Mouse (Mus musculus) bone marrow macrophage, adult 2 months (primary cell): ENCODE measurements around the gene Amt. TPM values are rescaled to one million over a fixed set of nuclear protein-coding genes. Genes with fewer than 3 reads are reported as not detected.
A peak's percentile ranks its signal among the peaks of the same experiment; 100 is the strongest.

Experiments
- H3K27ac ChIP-seq: 2 replicates; pipeline ENCODE4 v1.5.1; 2012; ENCODE audit warnings: low read depth, low read length; ENCODE audit not compliant: insufficient read depth
- H3K4me1 ChIP-seq: 2 replicates; pipeline ENCODE4 v1.6.1; 2012; ENCODE audit warnings: low read length; ENCODE audit not compliant: control insufficient read depth, insufficient read depth
- H3K4me3 ChIP-seq: 2 replicates; pipeline ENCODE4 v1.5.1; 2012; ENCODE audit warnings: mild to moderate bottlenecking, low read length, moderate library complexity; ENCODE audit not compliant: insufficient read depth
- CTCF ChIP-seq: IDR thresholded peaks from 2 replicates; pipeline ENCODE4 v1.5.1; 2012; ENCODE audit warnings: low read depth, mild to moderate bottlenecking, low read length, moderate library complexity
- POLR2A ChIP-seq: IDR thresholded peaks from 2 replicates; pipeline ENCODE4 v1.6.1; 2012; ENCODE audit warnings: mild to moderate bottlenecking, low read depth, low read length, borderline replicate concordance
- polyA plus RNA-seq: library from polyadenylated mRNA; stranded (reverse); fragments of >200 nt; gene quantifications from 2 replicates; pipeline ENCODE4 v1.2.4, GENCODE M21; 2012; ENCODE audit not compliant: missing spikeins, insufficient read depth, insufficient read length

Gene Amt
- polyA plus RNA-seq = 4.5 and 6.5 TPM in 2 replicates

DNA sequence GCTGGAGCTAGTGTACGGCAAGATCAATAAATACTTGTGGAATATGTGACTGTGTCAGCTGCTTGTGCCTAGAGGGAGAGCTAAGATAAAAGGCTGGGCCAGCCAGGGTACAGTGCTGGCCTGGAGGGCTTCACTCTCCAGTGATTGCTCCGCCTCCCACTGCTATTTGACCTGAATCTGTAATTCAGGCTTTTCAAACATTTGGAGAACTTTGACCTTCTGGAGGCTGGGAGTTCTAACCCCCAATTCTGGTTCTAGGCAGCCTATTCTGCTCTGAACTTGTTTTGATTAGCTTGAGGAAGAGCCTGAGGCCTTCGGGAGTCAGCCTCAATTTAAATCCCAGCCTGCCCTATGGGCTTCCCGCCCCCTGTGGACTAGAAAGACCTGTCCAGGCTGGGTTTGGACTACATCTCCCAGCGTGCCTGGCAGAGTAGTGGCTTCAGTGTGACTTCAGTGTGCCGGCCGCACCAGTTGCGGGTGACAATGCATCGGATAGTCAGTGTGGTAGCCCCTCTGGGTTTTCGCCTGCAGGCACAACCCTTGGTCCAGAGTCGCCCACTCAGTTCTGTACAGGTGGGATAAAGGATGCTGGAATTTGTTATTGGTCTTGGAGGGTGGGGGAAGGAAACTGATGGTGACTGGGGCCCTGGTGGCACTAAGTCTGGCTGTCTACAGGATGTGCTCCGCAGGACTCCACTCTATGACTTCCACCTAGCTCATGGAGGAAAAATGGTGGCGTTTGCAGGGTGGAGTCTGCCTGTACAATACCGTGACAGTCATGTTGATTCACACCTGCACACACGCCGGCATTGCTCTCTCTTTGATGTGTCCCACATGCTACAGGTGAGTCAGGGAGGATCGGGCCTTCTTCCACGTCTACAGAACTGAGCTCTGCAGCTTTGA is at the start of gene Amt:
Amt (plus strand) TSS at position 401 of the 903 bp plus-strand sequence.
- no peak within 1 kb of the TSS for H3K27ac ChIP-seq
- TF ChIP-seq CTCF (no peak), POLR2A (no peak)
- no peak within 1 kb of the TSS for H3K4me3 ChIP-seq
- no peaks in the 10 kb centered on the region for H3K4me1 ChIP-seq

DNA sequence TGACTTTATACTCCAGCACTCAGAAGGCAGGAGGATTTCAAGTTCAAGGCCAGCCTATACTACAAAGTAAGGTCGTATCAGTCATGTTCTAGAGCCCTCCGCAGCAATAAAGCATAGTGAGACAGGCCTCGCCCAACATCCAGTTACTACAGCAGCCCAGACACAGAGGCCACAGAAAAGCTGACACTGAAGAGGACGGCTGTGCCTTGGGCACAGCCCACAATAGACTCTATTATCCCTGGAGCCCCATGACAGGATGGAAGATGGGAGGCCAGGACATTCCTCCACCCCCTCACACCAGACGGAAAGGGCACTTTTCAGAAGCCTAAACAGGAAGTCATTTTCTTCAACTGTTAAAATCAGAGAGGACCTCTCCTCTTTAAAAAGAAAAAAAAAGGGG is 47.7 kb upstream of the Amt start:
- H3K27ac ChIP-seq = no peak overlapping the region
- no peaks in the 10 kb centered on the region for H3K4me1 ChIP-seq
- H3K4me3 ChIP-seq = no peak overlapping the region
- TF ChIP-seq POLR2A (no peak), CTCF (no peak)

DNA sequence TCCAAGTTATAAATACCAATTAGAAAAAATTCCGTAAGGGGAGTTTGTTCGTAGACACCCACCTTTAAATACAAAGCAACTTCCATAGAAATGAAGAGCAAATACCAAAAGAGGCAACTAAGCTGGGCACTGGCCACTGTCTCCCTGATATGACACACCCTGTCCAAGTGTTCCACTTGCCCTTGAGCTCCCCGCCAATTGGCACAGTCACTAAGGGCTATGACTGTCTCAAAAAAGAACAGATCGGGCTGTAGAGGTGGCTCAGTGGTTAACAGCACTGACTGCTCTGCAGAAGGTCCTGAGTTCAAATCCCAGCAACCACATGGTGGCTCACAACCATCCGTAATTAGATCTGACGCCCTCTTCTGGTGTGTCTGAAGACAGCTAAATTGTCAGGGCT is 44.8 kb upstream of the Amt start:
- no peak overlapping the region for H3K27ac ChIP-seq
- no peak for TF ChIP-seq CTCF
- TF ChIP-seq POLR2A = no peak
- no peak overlapping the region for H3K4me3 ChIP-seq
- peaks cover 8% of the 10 kb centered on the region for H3K4me1 ChIP-seq

- TF ChIP-seq POLR2A (no peak), CTCF (no peak)
- Histone ChIP-seq H3K4me1 (peaks cover 16% of the 10 kb centered on the region), H3K4me3 (no peak overlapping the region), H3K27ac (no peak overlapping the region)
Measured at GRCm38 (mm10) chr9:108252766-108253165, 43.9 kb upstream of the Amt start.

GRCm38 (mm10) chr9:108260526-108260925 is 36.1 kb upstream of the Amt start:
- TF ChIP-seq CTCF (no peak), POLR2A (no peak)
- H3K4me3 ChIP-seq = no peak overlapping the region
- H3K27ac ChIP-seq = peak overlapping the region; percentile 82
- peaks cover 59% of the 10 kb centered on the region for H3K4me1 ChIP-seq

DNA sequence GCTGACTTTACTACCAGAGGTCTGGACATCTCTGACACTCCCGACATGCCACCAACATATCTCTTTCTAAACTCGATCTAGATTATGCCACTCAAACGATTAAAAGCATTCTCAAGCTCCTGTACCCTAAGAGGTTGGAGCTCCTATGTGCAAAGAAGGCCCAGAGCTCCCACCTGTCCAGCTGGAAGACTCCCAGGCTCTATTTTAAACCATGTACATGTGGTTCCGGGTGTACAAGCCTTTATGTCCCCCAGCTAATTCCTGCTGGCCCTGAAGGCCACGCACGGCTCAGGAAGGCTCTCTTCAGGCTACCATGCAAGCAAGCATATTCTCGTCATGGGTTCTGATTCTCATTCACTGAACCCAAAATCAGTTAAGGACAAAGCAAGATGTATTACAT is 34.8 kb upstream of the Amt start:
- TF ChIP-seq POLR2A (no peak), CTCF (no peak)
- no peak overlapping the region for H3K27ac ChIP-seq
- H3K4me1 ChIP-seq = peaks cover 58% of the 10 kb centered on the region
- no peak overlapping the region for H3K4me3 ChIP-seq

- no peak overlapping the region for H3K27ac ChIP-seq
- no peak for TF ChIP-seq CTCF
- TF ChIP-seq POLR2A = no peak
- peak overlapping the region; percentile 94 for H3K4me3 ChIP-seq
- peaks cover 52% of the 10 kb centered on the region for H3K4me1 ChIP-seq
Measured at GRCm38 (mm10) chr9:108262494-108263049, 34.1 kb upstream of the Amt start.

DNA sequence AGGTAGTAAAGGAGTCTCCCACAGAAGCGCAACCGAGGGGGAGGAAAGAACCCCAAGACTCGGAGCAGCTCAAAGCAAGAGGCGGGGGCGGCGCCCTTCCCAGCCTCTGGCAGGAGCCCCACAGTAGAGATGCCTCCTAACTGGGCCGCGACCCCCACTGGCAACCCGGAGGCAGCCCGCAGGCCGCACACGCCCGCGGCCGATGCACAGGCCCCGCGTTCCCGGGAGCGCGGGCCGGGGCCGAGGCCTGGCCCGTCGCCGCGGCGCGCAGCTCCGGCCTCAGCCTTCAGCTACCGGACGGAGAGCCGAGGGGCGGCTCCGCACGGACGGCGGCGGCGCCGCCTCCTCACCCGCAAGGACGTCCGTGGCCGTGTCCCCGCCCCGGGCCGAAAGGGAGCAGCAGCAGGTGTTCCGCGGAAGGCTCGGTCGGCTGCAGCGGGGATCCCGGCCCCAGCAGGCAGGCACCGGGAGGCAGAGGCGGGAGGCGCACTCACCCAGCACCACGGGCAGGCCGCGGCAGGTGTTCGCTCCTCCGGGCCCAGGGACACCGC is 33.4 kb upstream of the Amt start:
- H3K27ac ChIP-seq = peak overlapping the region; percentile 70

GRCm38 (mm10) chr9:108263690-108264190 is 32.9 kb upstream of the Amt start, which contains the start of gene Dag1:
Gene Dag1, minus strand, starts transcription at chr9:108263958.
- Histone ChIP-seq H3K4me1 (peaks cover 45% of the 10 kb centered on the region), H3K4me3 (peak within 1 kb of the TSS; percentile 94), H3K27ac (peak within 1 kb of the TSS; percentile 70)
- TF ChIP-seq CTCF (no peak), POLR2A (no peak; the same call in 1 of the 2 replicates)

More for the DNA sequence above, 33.4 kb upstream of the Amt start:
- H3K4me1 ChIP-seq = peaks cover 47% of the 10 kb centered on the region
- H3K4me3 ChIP-seq = peak overlapping the region; percentile 94
- TF ChIP-seq POLR2A = no peak
- no peak for TF ChIP-seq CTCF
